Mouse (Mus musculus): ENCODE data around the gene Myo1e. TPM values are rescaled to one million over a fixed set of nuclear protein-coding genes. Genes with fewer than 3 reads are reported as not detected.

Myo1e gene
- polyA plus RNA-seq (2014; fragmentation: Illumina TruSeq; extraction: RNeasy Lipid Tissue Mini Kit (QIAGEN cat#74804); ENCODE audit: low replicate concordance): 19.4 TPM

GRCm38 (mm10) chr9:70207151-70207831 is at the start of gene Myo1e:
Gene Myo1e, plus strand, starts transcription at chr9:70207350.

DNA sequence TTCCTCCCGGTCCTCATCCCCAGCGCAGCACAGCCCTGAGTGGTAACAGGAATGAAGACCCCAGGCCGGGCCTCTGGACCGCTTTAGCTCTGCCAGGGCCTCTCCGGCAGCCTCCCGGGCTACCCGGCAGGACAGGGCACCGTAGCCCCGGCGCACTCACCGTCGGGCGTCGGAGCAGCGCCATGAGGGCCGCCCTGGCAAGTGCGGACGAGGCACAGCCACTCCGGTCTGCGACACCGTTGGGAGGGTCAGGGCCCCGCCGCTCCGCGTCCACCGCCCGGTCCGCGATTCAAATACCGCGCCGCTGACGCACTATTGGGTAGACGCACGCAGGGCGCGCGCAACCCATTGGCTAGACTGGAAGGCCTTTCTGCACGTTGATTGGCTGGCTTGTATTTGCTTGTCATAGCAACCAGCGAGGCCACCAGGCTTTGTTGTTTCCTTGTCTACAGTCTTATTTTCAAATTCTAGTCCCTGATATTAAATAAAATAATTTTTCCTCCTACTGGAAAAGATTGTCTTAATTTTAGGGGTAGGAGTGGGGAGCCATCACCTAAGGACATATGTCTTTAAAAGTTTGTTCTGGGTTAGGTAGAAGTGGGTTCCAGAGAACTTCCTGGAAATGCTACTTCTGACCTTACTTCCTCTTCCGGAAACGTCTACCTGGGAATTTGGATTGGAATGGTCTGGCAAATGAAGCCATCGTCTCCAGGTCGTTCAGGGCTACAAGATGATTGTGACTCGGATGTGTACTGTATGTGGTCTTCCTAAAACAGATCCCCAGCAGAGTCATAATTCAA is 214.3 kb downstream of the Myo1e start, which contains the start of gene Ccnb2:
Ccnb2 (minus strand) TSS at position 291 of the 800 bp plus-strand sequence.

Other genes with a start within 250 kb of the Myo1e start
- gene Bnip2, start 217.9 kb upstream of the Myo1e start, polyA plus RNA-seq (2014; fragmentation: Illumina TruSeq; extraction: RNeasy Lipid Tissue Mini Kit (QIAGEN cat#74804); ENCODE audit: low replicate concordance): 67.1 TPM
- gene Gtf2a2, start 194.8 kb upstream of the Myo1e start, polyA plus RNA-seq (2014; fragmentation: Illumina TruSeq; extraction: RNeasy Lipid Tissue Mini Kit (QIAGEN cat#74804); ENCODE audit: low replicate concordance): 356 TPM
- gene Gcnt3, start 169.3 kb upstream of the Myo1e start, polyA plus RNA-seq (2014; fragmentation: Illumina TruSeq; extraction: RNeasy Lipid Tissue Mini Kit (QIAGEN cat#74804); ENCODE audit: low replicate concordance): 14.4 TPM
- 0.30 TPM for gene Fam81a, start 64.8 kb upstream of the Myo1e start, polyA plus RNA-seq (2014; fragmentation: Illumina TruSeq; extraction: RNeasy Lipid Tissue Mini Kit (QIAGEN cat#74804); ENCODE audit: low replicate concordance)
- 10.4 TPM for gene Ccnb2, start 214.2 kb downstream of the Myo1e start, polyA plus RNA-seq (2014; fragmentation: Illumina TruSeq; extraction: RNeasy Lipid Tissue Mini Kit (QIAGEN cat#74804); ENCODE audit: low replicate concordance)

All from small intestine, adult 10 weeks (tissue).